Mouse (Mus musculus) lung, embryonic 16.5 days (tissue): ENCODE measurements around the gene Ppm1l. TPM values are rescaled to one million over a fixed set of nuclear protein-coding genes. Genes with fewer than 3 reads are reported as not detected.

Experiments
- ATAC-seq: fragments of 200-750 bp; cut with Nextera tagmentation; 2 replicates; pipeline ENCODE4 v1.8.0; 2017; ENCODE audit warnings: low read depth, mild to moderate bottlenecking, moderate library complexity
- H3K27ac ChIP-seq: fragments of 300-500 bp; sonication (generic); 2 replicates; pipeline ENCODE4 v1.5.1; 2014; ENCODE audit warnings: mild to moderate bottlenecking, control low read depth, low read length
- H3K27me3 ChIP-seq: fragments of 300-500 bp; sonication (generic); 2 replicates; pipeline ENCODE4 v1.6.1; 2014; ENCODE audit warnings: low read depth, low read length, mixed read lengths; ENCODE audit not compliant: control insufficient read depth, insufficient read depth
- H3K36me3 ChIP-seq: fragments of 300-500 bp; sonication (generic); 2 replicates; pipeline ENCODE4 v1.6.1; 2014; ENCODE audit warnings: low read length; ENCODE audit not compliant: control insufficient read depth, insufficient read depth
- H3K4me1 ChIP-seq: fragments of 300-500 bp; sonication (generic); replicated peaks from 2 replicates; pipeline ENCODE4 v1.6.1; 2014; ENCODE audit warnings: low read length, mixed read lengths; ENCODE audit not compliant: control insufficient read depth, insufficient read depth
- H3K4me2 ChIP-seq: fragments of 300-500 bp; sonication (generic); 2 replicates; pipeline ENCODE4 v1.6.1; 2014; ENCODE audit warnings: low read depth, low read length, control low read depth
- H3K4me3 ChIP-seq: fragments of 300-500 bp; sonication (generic); 2 replicates; pipeline ENCODE4 v1.5.1; 2014; ENCODE audit warnings: mild to moderate bottlenecking, low read length, control low read depth
- H3K9ac ChIP-seq: fragments of 300-500 bp; sonication (generic); 2 replicates; pipeline ENCODE4 v1.6.1; 2014; ENCODE audit warnings: low read length, control low read depth
- H3K9me3 ChIP-seq: fragments of 300-500 bp; sonication (generic); 2 replicates; pipeline ENCODE4 v1.6.1; 2016; ENCODE audit warnings: low read length; ENCODE audit not compliant: control insufficient read depth
- WGBS: fragments of 180-500 bp; shearing (Covaris S2); extraction: QIAGEN DNeasy Blood & Tissue Kit; methylation state at CpG from one replicate; pipeline ENCODE4 v1.1.7; 2014; 5-methylcytosine and 5-hydroxymethylcytosine counted together
- polyA plus RNA-seq: library from polyadenylated mRNA; unstranded; fragments of >200 nt; fragmentation: Nextera tagmentation; extraction: Ambion mirVana; gene quantifications from 2 replicates; pipeline ENCODE4 v1.2.1, GENCODE M21; 2015

Ppm1l gene
- polyA plus RNA-seq, 1 experiment from 2014 or later, result 6.0 TPM

GRCm38 (mm10) chr3:69542962-69543361, 226.3 kb downstream of the Ppm1l start:
- no peaks in the 10 kb centered on the region for H3K36me3 ChIP-seq
- no peaks in the 10 kb centered on the region for H3K9me3 ChIP-seq
- no peak overlapping the region for H3K4me3 ChIP-seq
- ATAC-seq, result peak; percentile 15; the same call in 1 of the 2 replicates
- H3K4me1 ChIP-seq, result peaks cover 3% of the 10 kb centered on the region; the same call in 1 of the 2 replicates
- no peak overlapping the region for H3K9ac ChIP-seq
- H3K4me2 ChIP-seq, result no peak overlapping the region
- H3K27ac ChIP-seq, result no peak overlapping the region
- H3K27me3 ChIP-seq, result no peaks in the 10 kb centered on the region
- 67% methylated on average over 8 of the region's 8 CpGs for WGBS

- H3K9me3 ChIP-seq, result no peaks in the 10 kb centered on the region
Observed at GRCm38 (mm10) chr3:69543730-69544129, 227.1 kb downstream of the Ppm1l start.

GRCm38 (mm10) chr3:69545017-69545416, 228.4 kb downstream of the Ppm1l start:
- Histone ChIP-seq H3K9ac (no peak overlapping the region), H3K4me2 (no peak overlapping the region), H3K36me3 (no peaks in the 10 kb centered on the region), H3K9me3 (no peaks in the 10 kb centered on the region), H3K4me3 (no peak overlapping the region), H3K27ac (no peak overlapping the region), H3K27me3 (no peaks in the 10 kb centered on the region), H3K4me1 (peaks cover 3% of the 10 kb centered on the region; the same call in 1 of the 2 replicates)
- WGBS, result 76% methylated on average over 5 of the region's 5 CpGs
- no peak for ATAC-seq

More at GRCm38 (mm10) chr3:69543730-69544129, 227.1 kb downstream of the Ppm1l start:
- Histone ChIP-seq H3K9ac (no peak overlapping the region), H3K4me2 (no peak overlapping the region), H3K27me3 (no peaks in the 10 kb centered on the region), H3K4me1 (peaks cover 3% of the 10 kb centered on the region; the same call in 1 of the 2 replicates), H3K4me3 (no peak overlapping the region), H3K36me3 (no peaks in the 10 kb centered on the region), H3K27ac (no peak overlapping the region)
- peak; percentile 43 for ATAC-seq
- WGBS, result 81% methylated on average over 1 of the region's 1 CpGs

- H3K4me1 ChIP-seq, result no peaks in the 10 kb centered on the region
- no peak overlapping the region for H3K9ac ChIP-seq
- 0 out of 2 replicates have a peak, but pooled peaks have one; percentile 43 for ATAC-seq
- no peak overlapping the region for H3K4me3 ChIP-seq
- no peaks in the 10 kb centered on the region for H3K27me3 ChIP-seq
- no peaks in the 10 kb centered on the region for H3K9me3 ChIP-seq
- H3K27ac ChIP-seq, result no peak overlapping the region; the same call in 1 of the 2 replicates
- H3K4me2 ChIP-seq, result no peak overlapping the region
- no peaks in the 10 kb centered on the region for H3K36me3 ChIP-seq
- 63% methylated on average over 22 of the region's 22 CpGs for WGBS
Observed at GRCm38 (mm10) chr3:69548704-69549455, 232.2 kb downstream of the Ppm1l start.

GRCm38 (mm10) chr3:69549602-69550001, 232.9 kb downstream of the Ppm1l start:
- Histone ChIP-seq H3K4me3 (no peak overlapping the region), H3K9me3 (no peaks in the 10 kb centered on the region), H3K4me1 (no peaks in the 10 kb centered on the region), H3K36me3 (no peaks in the 10 kb centered on the region), H3K9ac (no peak overlapping the region), H3K27ac (no peak overlapping the region), H3K27me3 (no peaks in the 10 kb centered on the region), H3K4me2 (no peak overlapping the region)
- WGBS, result 73% methylated on average over 4 of the region's 4 CpGs
- no peak for ATAC-seq

- ATAC-seq, result no peak
- H3K27me3 ChIP-seq, result no peaks in the 10 kb centered on the region
- H3K9ac ChIP-seq, result no peak overlapping the region
- no peaks in the 10 kb centered on the region for H3K9me3 ChIP-seq
- H3K4me1 ChIP-seq, result peaks cover 6% of the 10 kb centered on the region; the same call in 1 of the 2 replicates
- WGBS, result 83% methylated on average over 6 of the region's 6 CpGs
- no peak overlapping the region for H3K4me3 ChIP-seq
- no peaks in the 10 kb centered on the region for H3K36me3 ChIP-seq
- no peak overlapping the region for H3K27ac ChIP-seq
- no peak overlapping the region for H3K4me2 ChIP-seq
Observed at GRCm38 (mm10) chr3:69555511-69555910, 238.8 kb downstream of the Ppm1l start.

- peaks cover 6% of the 10 kb centered on the region; the same call in 1 of the 2 replicates for H3K4me1 ChIP-seq
- no peak overlapping the region for H3K4me2 ChIP-seq
- WGBS, result 75% methylated on average over 12 of the region's 12 CpGs
- no peak overlapping the region for H3K27ac ChIP-seq
- H3K9me3 ChIP-seq, result no peaks in the 10 kb centered on the region
- H3K36me3 ChIP-seq, result no peaks in the 10 kb centered on the region
- ATAC-seq, result no peak
- no peak overlapping the region for H3K4me3 ChIP-seq
- H3K27me3 ChIP-seq, result no peaks in the 10 kb centered on the region
- H3K9ac ChIP-seq, result no peak overlapping the region
Observed at GRCm38 (mm10) chr3:69556092-69556778, 239.6 kb downstream of the Ppm1l start.

GRCm38 (mm10) chr3:69559316-69559974, 242.8 kb downstream of the Ppm1l start:
- 51% methylated on average over 6 of the region's 6 CpGs for WGBS

GRCm38 (mm10) chr3:69559975-69560330, 243.3 kb downstream of the Ppm1l start:
- 60% methylated on average over 7 of the region's 7 CpGs for WGBS
- Histone ChIP-seq H3K27ac (no peak overlapping the region), H3K9ac (no peak overlapping the region), H3K4me2 (no peak overlapping the region), H3K4me3 (no peak overlapping the region), H3K27me3 (no peaks in the 10 kb centered on the region), H3K4me1 (peaks cover 9% of the 10 kb centered on the region), H3K9me3 (no peaks in the 10 kb centered on the region), H3K36me3 (no peaks in the 10 kb centered on the region)
- 0 out of 2 replicates have a peak, but pooled peaks have one; percentile 28 for ATAC-seq

More at GRCm38 (mm10) chr3:69559316-69559974, 242.8 kb downstream of the Ppm1l start:
- ATAC-seq, result peak; percentile 31; the same call in 1 of the 2 replicates
- H3K4me3 ChIP-seq, result no peak overlapping the region
- no peaks in the 10 kb centered on the region for H3K27me3 ChIP-seq
- peaks cover 9% of the 10 kb centered on the region for H3K4me1 ChIP-seq
- no peaks in the 10 kb centered on the region for H3K36me3 ChIP-seq
- H3K9me3 ChIP-seq, result no peaks in the 10 kb centered on the region
- no peak overlapping the region for H3K27ac ChIP-seq
- H3K9ac ChIP-seq, result no peak overlapping the region
- no peak overlapping the region for H3K4me2 ChIP-seq
